Mouse (Mus musculus) liver, embryonic 15.5 days (tissue): ENCODE measurements around the gene Kif17. TPM values are rescaled to one million over a fixed set of nuclear protein-coding genes. Genes with fewer than 3 reads are reported as not detected.

ENCODE experiments used
- ATAC-seq: fragments of 200-750 bp; cut with Nextera tagmentation; 2 replicates; pipeline ENCODE4 v1.8.0; 2017; ENCODE audit warnings: moderate number of reproducible peaks, mild to moderate bottlenecking, moderate library complexity; ENCODE audit not compliant: insufficient read depth
- H3K27ac ChIP-seq: fragments of 300-500 bp; sonication (generic); replicated peaks from 2 replicates; pipeline ENCODE4 v1.5.1; 2015; ENCODE audit warnings: mild to moderate bottlenecking, inconsistent platforms
- H3K27me3 ChIP-seq: fragments of 300-500 bp; sonication (generic); 2 replicates; pipeline ENCODE4 v1.6.1; 2015; ENCODE audit warnings: mild to moderate bottlenecking, inconsistent platforms
- H3K36me3 ChIP-seq: fragments of 300-500 bp; sonication (generic); replicated peaks from 2 replicates; pipeline ENCODE4 v1.6.1; 2015; ENCODE audit warnings: moderate library complexity, mild to moderate bottlenecking, inconsistent platforms
- H3K4me1 ChIP-seq: fragments of 300-500 bp; sonication (generic); replicated peaks from 2 replicates; pipeline ENCODE4 v1.6.1; 2015; ENCODE audit warnings: inconsistent platforms
- H3K4me2 ChIP-seq: fragments of 300-500 bp; sonication (generic); 2 replicates; pipeline ENCODE4 v1.6.1; 2015; ENCODE audit warnings: moderate library complexity, mild to moderate bottlenecking, inconsistent platforms
- H3K4me3 ChIP-seq: fragments of 300-500 bp; sonication (generic); replicated peaks from 2 replicates; pipeline ENCODE4 v1.5.1; 2015; ENCODE audit warnings: mild to moderate bottlenecking, inconsistent platforms
- H3K9ac ChIP-seq: fragments of 300-500 bp; sonication (generic); 2 replicates; pipeline ENCODE4 v1.6.1; 2015; ENCODE audit warnings: moderate library complexity, mild to moderate bottlenecking, inconsistent platforms
- H3K9me3 ChIP-seq: fragments of 300-500 bp; sonication (generic); replicated peaks from 2 replicates; pipeline ENCODE4 v1.6.1; 2016; ENCODE audit warnings: inconsistent platforms
- WGBS: fragments of 180-500 bp; shearing (Covaris S2); methylation state at CpG from one replicate; pipeline ENCODE4 v1.1.7; 2015; ENCODE audit warnings: mixed read lengths; ENCODE audit not compliant: insufficient replicate concordance; 5-methylcytosine and 5-hydroxymethylcytosine counted together
- polyA plus RNA-seq: library from polyadenylated mRNA; unstranded; fragments of >200 nt; fragmentation: Nextera tagmentation; extraction: Ambion mirVana; gene quantifications from 2 replicates; pipeline ENCODE4 v1.2.1, GENCODE M21; 2015

The Kif17 gene
- polyA plus RNA-seq, 1 experiment from 2014 or later = 0.32 TPM

DNA sequence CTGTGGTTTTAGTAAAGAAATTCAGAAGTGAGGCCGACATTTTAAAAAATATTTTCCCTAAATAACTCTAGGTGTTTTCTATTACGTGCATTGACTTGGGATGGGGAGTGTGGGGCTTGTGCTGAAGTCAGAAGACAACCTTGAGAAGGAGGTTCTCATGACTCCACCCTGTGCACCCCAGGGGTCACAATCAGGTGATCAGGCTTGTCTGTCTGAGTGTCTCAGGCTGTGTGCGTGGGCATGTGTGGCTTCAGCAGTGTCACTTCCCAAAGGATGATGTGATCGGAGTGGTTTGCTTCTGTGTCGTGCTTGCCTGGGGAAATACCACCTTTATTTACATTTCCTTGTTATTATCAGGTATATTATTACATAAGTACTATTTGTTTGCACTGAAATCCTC is 30.9 kb upstream of the Kif17 start:
- H3K27ac ChIP-seq = peak overlapping the region; percentile 97
- H3K9me3 ChIP-seq = no peaks in the 10 kb centered on the region
- H3K9ac ChIP-seq = peak overlapping the region; percentile 47; the same call in 1 of the 2 replicates
- ATAC-seq = no peak
- peaks cover 34% of the 10 kb centered on the region for H3K36me3 ChIP-seq
- H3K4me1 ChIP-seq = peaks cover 57% of the 10 kb centered on the region
- peak overlapping the region; percentile 92 for H3K4me3 ChIP-seq
- H3K4me2 ChIP-seq = peak overlapping the region; percentile 79
- 58% methylated on average over 5 of the region's 5 CpGs for WGBS
- no peaks in the 10 kb centered on the region for H3K27me3 ChIP-seq

- H3K36me3 ChIP-seq = peaks cover 48% of the 10 kb centered on the region
- no peak overlapping the region for H3K27ac ChIP-seq
- peak overlapping the region; percentile 79 for H3K4me2 ChIP-seq
- peaks cover 50% of the 10 kb centered on the region for H3K4me1 ChIP-seq
- no peak for ATAC-seq
- WGBS = 33% methylated on average over 7 of the region's 7 CpGs
- H3K4me3 ChIP-seq = no peak overlapping the region
- H3K9ac ChIP-seq = peak overlapping the region; percentile 13; the same call in 1 of the 2 replicates
- no peaks in the 10 kb centered on the region for H3K27me3 ChIP-seq
- no peaks in the 10 kb centered on the region for H3K9me3 ChIP-seq
Measured at GRCm38 (mm10) chr4:138220761-138221160, 29.5 kb upstream of the Kif17 start.

GRCm38 (mm10) chr4:138221406-138221805 is 28.8 kb upstream of the Kif17 start:
- peaks cover 55% of the 10 kb centered on the region for H3K36me3 ChIP-seq
- no peak overlapping the region for H3K4me3 ChIP-seq
- ATAC-seq = no peak
- peak overlapping the region; percentile 79; the same call in 1 of the 2 replicates for H3K4me2 ChIP-seq
- no peaks in the 10 kb centered on the region for H3K27me3 ChIP-seq
- no peaks in the 10 kb centered on the region for H3K9me3 ChIP-seq
- 50% methylated on average over 5 of the region's 5 CpGs for WGBS
- H3K4me1 ChIP-seq = peaks cover 45% of the 10 kb centered on the region
- no peak overlapping the region for H3K9ac ChIP-seq
- H3K27ac ChIP-seq = no peak overlapping the region

DNA sequence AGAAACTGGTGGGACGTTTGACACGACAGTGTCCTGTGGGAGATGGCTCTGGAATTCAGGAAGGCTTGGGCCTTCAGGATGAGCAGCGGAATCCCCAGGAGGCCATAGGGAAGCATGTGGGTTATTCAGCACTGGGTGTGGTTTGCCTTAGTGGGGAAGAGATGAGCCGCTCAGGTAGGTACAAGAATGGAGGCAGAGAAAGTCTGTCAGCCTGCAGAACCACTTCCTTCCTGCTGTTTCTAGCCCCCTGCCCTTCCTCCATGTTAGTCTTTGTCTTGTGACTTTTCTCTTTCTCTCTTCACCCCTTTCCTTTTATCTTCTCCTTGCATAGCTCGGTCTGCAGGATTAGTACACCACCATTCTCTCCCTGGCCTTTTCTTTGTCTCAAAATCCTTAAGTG is 27.8 kb upstream of the Kif17 start:
- peaks cover 64% of the 10 kb centered on the region for H3K36me3 ChIP-seq
- no peak overlapping the region for H3K4me3 ChIP-seq
- 64% methylated on average over 5 of the region's 5 CpGs for WGBS

DNA sequence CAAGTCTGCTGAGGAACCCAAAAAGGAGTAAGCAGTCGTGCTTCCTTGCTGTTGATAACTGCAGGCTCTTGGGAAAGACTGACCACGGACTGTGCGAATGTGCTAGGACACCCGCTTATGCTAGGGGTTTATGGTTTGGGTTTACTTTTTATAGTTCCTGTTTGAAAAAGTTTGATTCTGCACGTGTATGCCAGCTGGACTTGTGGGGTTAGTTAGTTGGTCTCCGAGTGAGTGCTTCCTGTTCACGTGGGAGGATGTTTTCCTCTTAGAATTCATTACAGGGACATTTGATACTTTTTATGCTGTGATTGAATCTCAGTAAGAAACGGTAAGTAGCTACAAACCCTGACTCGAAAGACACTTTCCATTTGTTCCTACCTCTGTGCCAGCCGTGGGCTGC is 26.6 kb upstream of the Kif17 start:
- H3K27me3 ChIP-seq = no peaks in the 10 kb centered on the region
- peaks cover 37% of the 10 kb centered on the region for H3K4me1 ChIP-seq
- no peaks in the 10 kb centered on the region for H3K9me3 ChIP-seq
- 76% methylated on average over 10 of the region's 10 CpGs for WGBS
- H3K9ac ChIP-seq = no peak overlapping the region
- no peak overlapping the region for H3K4me2 ChIP-seq
- no peak overlapping the region for H3K27ac ChIP-seq
- no peak overlapping the region for H3K4me3 ChIP-seq
- H3K36me3 ChIP-seq = peaks cover 77% of the 10 kb centered on the region
- ATAC-seq = no peak

More for the DNA sequence above, 27.8 kb upstream of the Kif17 start:
- Histone ChIP-seq H3K4me1 (peaks cover 45% of the 10 kb centered on the region), H3K4me2 (no peak overlapping the region), H3K9me3 (no peaks in the 10 kb centered on the region), H3K9ac (no peak overlapping the region), H3K27me3 (no peaks in the 10 kb centered on the region), H3K27ac (no peak overlapping the region)
- ATAC-seq = no peak

GRCm38 (mm10) chr4:138246756-138247665 is 3.2 kb upstream of the Kif17 start:
- H3K27me3 ChIP-seq = peaks cover 33% of the 10 kb centered on the region
- no peak overlapping the region for H3K9ac ChIP-seq
- no peak overlapping the region for H3K27ac ChIP-seq
- no peak overlapping the region for H3K4me2 ChIP-seq
- H3K36me3 ChIP-seq = peaks cover 60% of the 10 kb centered on the region
- 75% methylated on average over 27 of the region's 27 CpGs for WGBS
- ATAC-seq = no peak
- H3K4me3 ChIP-seq = no peak overlapping the region
- H3K9me3 ChIP-seq = no peaks in the 10 kb centered on the region
- H3K4me1 ChIP-seq = peaks cover 27% of the 10 kb centered on the region

- H3K4me2 ChIP-seq = peak overlapping the region; percentile 45
- WGBS = under 1% methylated on average over 14 of the region's 14 CpGs
- H3K27me3 ChIP-seq = peaks cover 64% of the 10 kb centered on the region
- H3K27ac ChIP-seq = no peak overlapping the region
- ATAC-seq = no peak
- H3K4me1 ChIP-seq = peaks cover 31% of the 10 kb centered on the region
- H3K36me3 ChIP-seq = peaks cover 12% of the 10 kb centered on the region
- no peak overlapping the region for H3K9ac ChIP-seq
- no peaks in the 10 kb centered on the region for H3K9me3 ChIP-seq
- H3K4me3 ChIP-seq = peak overlapping the region; percentile 23
Measured at GRCm38 (mm10) chr4:138251819-138252218, 1.6 kb downstream of the Kif17 start.

DNA sequence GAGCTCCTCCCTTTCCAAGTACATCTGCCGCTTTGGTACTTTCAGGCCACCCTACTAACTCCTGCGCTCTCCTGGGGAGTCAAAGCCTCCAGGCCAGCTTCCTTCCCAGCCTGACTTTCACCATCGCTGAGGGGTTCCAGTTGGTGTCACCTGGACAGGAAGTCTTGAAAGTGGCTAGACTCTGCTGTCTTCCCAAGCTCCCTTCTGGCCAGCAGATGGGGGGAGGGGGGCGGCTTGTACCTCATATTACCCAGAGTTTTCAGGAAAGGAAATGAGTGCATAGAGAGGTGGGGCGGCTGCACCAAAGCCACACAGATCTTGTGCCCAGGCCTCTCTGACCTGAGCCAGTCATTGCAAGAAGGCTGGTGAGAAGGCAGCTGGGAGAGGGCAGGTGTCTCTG is 2.0 kb downstream of the Kif17 start:
- no peak overlapping the region for H3K9ac ChIP-seq
- no peak overlapping the region for H3K27ac ChIP-seq
- no peak for ATAC-seq
- H3K4me1 ChIP-seq = peaks cover 35% of the 10 kb centered on the region
- no peaks in the 10 kb centered on the region for H3K9me3 ChIP-seq
- WGBS = 25% methylated on average over 5 of the region's 5 CpGs
- H3K36me3 ChIP-seq = peaks cover 8% of the 10 kb centered on the region
- H3K27me3 ChIP-seq = peaks cover 69% of the 10 kb centered on the region
- peak overlapping the region; percentile 45 for H3K4me2 ChIP-seq
- H3K4me3 ChIP-seq = no peak overlapping the region

DNA sequence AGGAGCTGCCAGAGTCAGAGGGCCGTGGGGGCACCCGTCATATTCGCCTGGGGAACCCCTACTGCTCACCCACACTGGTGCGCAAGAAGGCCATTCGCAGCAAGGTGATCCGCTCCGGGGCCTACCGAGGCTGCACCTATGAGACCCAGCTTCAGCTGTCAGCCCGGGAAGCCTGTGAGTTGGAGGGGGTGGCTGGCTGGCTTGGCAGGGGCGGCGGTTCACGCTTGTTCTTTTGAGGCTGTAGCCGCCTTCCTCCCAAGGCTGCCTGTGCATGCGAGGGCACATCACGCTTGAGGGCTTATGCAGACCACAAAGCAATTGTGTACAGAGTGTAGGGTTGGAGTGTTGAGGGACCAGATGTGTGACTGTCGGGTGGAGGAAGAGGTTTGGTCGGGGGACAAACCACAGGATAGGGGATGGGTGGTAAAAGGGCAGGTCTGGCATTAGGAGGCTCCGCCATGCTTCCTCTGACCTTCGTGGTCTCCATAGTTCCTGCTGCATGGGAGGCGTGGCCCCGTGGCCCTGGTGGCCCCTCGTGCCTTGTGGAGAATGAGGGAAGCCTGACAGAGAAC is 7.0 kb downstream of the Kif17 start:
- 33% methylated on average over 22 of the region's 22 CpGs for WGBS
- H3K4me1 ChIP-seq = peaks cover 14% of the 10 kb centered on the region
- no peaks in the 10 kb centered on the region for H3K9me3 ChIP-seq
- no peak overlapping the region for H3K4me3 ChIP-seq
- H3K36me3 ChIP-seq = no peaks in the 10 kb centered on the region
- peaks cover 56% of the 10 kb centered on the region for H3K27me3 ChIP-seq
- ATAC-seq = no peak
- H3K27ac ChIP-seq = no peak overlapping the region
- no peak overlapping the region for H3K9ac ChIP-seq
- no peak overlapping the region for H3K4me2 ChIP-seq

GRCm38 (mm10) chr4:138258663-138259062 is 8.4 kb downstream of the Kif17 start:
- H3K4me3 ChIP-seq = no peak overlapping the region
- no peak overlapping the region for H3K27ac ChIP-seq
- no peak overlapping the region for H3K9ac ChIP-seq
- 48% methylated on average over 7 of the region's 7 CpGs for WGBS
- no peak overlapping the region for H3K4me2 ChIP-seq
- no peaks in the 10 kb centered on the region for H3K36me3 ChIP-seq
- peaks cover 20% of the 10 kb centered on the region for H3K4me1 ChIP-seq
- peaks cover 52% of the 10 kb centered on the region for H3K27me3 ChIP-seq
- H3K9me3 ChIP-seq = no peaks in the 10 kb centered on the region
- ATAC-seq = no peak

DNA sequence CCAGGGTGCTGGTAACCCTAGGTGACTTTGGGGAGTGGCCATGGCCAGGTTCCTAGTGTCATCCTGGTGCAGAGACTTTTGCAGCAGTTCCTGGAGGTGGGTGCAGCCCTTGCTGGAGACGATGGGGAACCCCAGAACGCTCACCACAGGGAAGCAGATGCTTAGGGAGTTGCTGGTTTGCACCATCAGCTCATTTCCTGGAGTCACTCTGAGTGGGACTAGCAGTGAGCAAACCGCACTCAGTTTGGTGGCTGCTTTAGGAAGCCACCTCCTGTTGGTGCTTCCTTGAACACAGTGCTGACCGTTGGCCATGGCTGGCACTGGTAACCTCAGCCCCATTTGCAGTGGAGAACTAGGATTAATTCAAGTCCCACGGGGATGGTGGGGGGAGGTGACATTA is 9.2 kb downstream of the Kif17 start:
- 22% methylated on average over 5 of the region's 5 CpGs for WGBS
- no peak for ATAC-seq
- Histone ChIP-seq H3K4me2 (no peak overlapping the region), H3K4me3 (no peak overlapping the region), H3K27me3 (peaks cover 51% of the 10 kb centered on the region), H3K4me1 (peaks cover 20% of the 10 kb centered on the region), H3K9me3 (no peaks in the 10 kb centered on the region), H3K9ac (no peak overlapping the region), H3K36me3 (no peaks in the 10 kb centered on the region), H3K27ac (no peak overlapping the region)
